In the genomic region with DNA sequence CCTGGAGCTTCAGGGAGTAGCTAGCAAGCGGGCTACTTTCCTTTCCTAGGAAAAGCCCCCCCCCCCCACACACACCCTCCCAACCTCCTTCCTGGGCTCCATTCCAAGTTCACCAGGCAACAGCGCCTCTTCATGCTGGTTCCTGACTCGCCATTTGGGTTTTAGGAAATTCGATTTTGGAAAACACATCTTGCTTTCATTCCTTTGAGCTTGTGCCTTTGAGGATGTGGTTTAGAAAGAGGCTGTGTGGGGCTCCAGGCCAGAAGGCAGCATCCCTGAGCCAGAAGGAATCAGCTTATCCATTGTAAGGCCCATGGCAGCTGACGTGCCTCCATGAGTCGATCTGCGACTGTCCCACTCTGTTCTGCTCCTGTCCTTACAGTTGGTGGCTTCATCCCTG, we compare ENCODE assay signal across 19 mouse cellular contexts.
DNase-seq lines count a peak whose midpoint lies in the region; ATAC-seq and TF ChIP-seq lines count a peak whose summit lies in the region.
"Had no signal": no experiment of that assay in that cellular context is flagged by ENCODE, and none has a peak within 500 bp of the region (broad histone marks: within the 10 kb centered on the region; RNA-seq: fewer than 3 reads in every experiment).

No protein-coding gene starts in this region.

- no peak for ATAC-seq in embryonic facial prominence, embryonic 13.5 days (ENCODE audit: insufficient number of reproducible peaks, insufficient read depth, low FRiP score, low TSS enrichment, low read depth)
- no peak for ATAC-seq in midbrain, embryonic 14.5 days (ENCODE audit: low FRiP score, low TSS enrichment)
- no peak for ATAC-seq in midbrain, embryonic 13.5 days
- peak; percentile 32; the same call in 1 of the 2 replicates for ATAC-seq in limb, embryonic 13.5 days (ENCODE audit: low FRiP score, low read depth)
- no peak for ATAC-seq in liver, postnatal 0 days
- ATAC-seq: intestine, embryonic 15.5 days; liver, embryonic 12.5 days had no signal

- no peak overlapping the region for H3K9ac ChIP-seq in embryonic facial prominence, embryonic 13.5 days
- H3K9ac ChIP-seq in midbrain, embryonic 14.5 days (replicated peaks; ENCODE audit: low read length) = no peak overlapping the region
- H3K9ac ChIP-seq in midbrain, embryonic 13.5 days (replicated peaks) = no peak overlapping the region
- H3K9ac ChIP-seq in limb, embryonic 13.5 days = no peak overlapping the region
- H3K9ac ChIP-seq in liver, postnatal 0 days (replicated peaks) = no peak overlapping the region
- H3K9ac ChIP-seq: intestine, embryonic 15.5 days; liver, embryonic 12.5 days had no signal

- no peak for DNase-seq in embryonic facial prominence, embryonic 10.5 days (ENCODE audit: low spot score)
- peak; percentile 4 for DNase-seq in layer of hippocampus, adult 9-11 months
- DNase-seq in layer of hippocampus, adult 2 months (ENCODE audit: low spot score in 2 of 2) = no peak
- peak; percentile 62 for DNase-seq in midbrain, embryonic 14.5 days
- no peak for DNase-seq in liver, postnatal 0 days
- DNase-seq: adrenal gland, postnatal 25 days; cerebellum, adult 11-12 months; embryo, embryonic 11 days; gastrocnemius, adult 2 months; heart, adult 2 months; heart, postnatal 10 days; kidney, postnatal 14 days; lung, postnatal 14 days; right cerebral cortex, adult 18-20 months had no signal

- WGBS in embryonic facial prominence, embryonic 13.5 days = 46% methylated on average over 7 of the region's 7 CpGs
- WGBS in embryonic facial prominence, embryonic 10.5 days = 89% methylated on average over 7 of the region's 7 CpGs
- 68% methylated on average over 7 of the region's 7 CpGs for WGBS in midbrain, embryonic 14.5 days
- WGBS in midbrain, embryonic 13.5 days = 69% methylated on average over 7 of the region's 7 CpGs
- 57% methylated on average over 7 of the region's 7 CpGs for WGBS in limb, embryonic 13.5 days
- WGBS in liver, postnatal 0 days (ENCODE audit: insufficient replicate concordance) = 77% methylated on average over 7 of the region's 7 CpGs

- peaks cover 14% of the 10 kb centered on the region for H3K4me1 ChIP-seq in embryonic facial prominence, embryonic 13.5 days
- peaks cover 8% of the 10 kb centered on the region; the same call in 1 of the 2 replicates for H3K4me1 ChIP-seq in embryonic facial prominence, embryonic 10.5 days
- peaks cover 12% of the 10 kb centered on the region for H3K4me1 ChIP-seq in midbrain, embryonic 14.5 days (ENCODE audit: control insufficient read depth, insufficient read depth, low read length)
- peaks cover 29% of the 10 kb centered on the region for H3K4me1 ChIP-seq in midbrain, embryonic 13.5 days (replicated peaks)
- H3K4me1 ChIP-seq in limb, embryonic 13.5 days = peaks cover 12% of the 10 kb centered on the region
- H3K4me1 ChIP-seq in liver, postnatal 0 days (ENCODE audit: insufficient read depth) = no peaks in the 10 kb centered on the region
- H3K4me1 ChIP-seq: intestine, embryonic 15.5 days; liver, embryonic 12.5 days had no signal

- H3K4me3 ChIP-seq in embryonic facial prominence, embryonic 13.5 days = no peak overlapping the region
- no peak overlapping the region for H3K4me3 ChIP-seq in embryonic facial prominence, embryonic 10.5 days
- no peak overlapping the region for H3K4me3 ChIP-seq in layer of hippocampus, adult 2 months
- H3K4me3 ChIP-seq in midbrain, embryonic 14.5 days (replicated peaks; ENCODE audit: low read depth, low read length) = no peak overlapping the region
- no peak overlapping the region for H3K4me3 ChIP-seq in midbrain, embryonic 13.5 days (replicated peaks)
- H3K4me3 ChIP-seq in limb, embryonic 13.5 days = no peak overlapping the region
- H3K4me3 ChIP-seq in liver, postnatal 0 days (ENCODE audit: low read depth, low read length) = no peak overlapping the region
- H3K4me3 ChIP-seq: gastrocnemius, adult 2 months; heart, adult 2 months; intestine, embryonic 15.5 days; liver, embryonic 12.5 days had no signal

- no peaks in the 10 kb centered on the region for H3K9me3 ChIP-seq in embryonic facial prominence, embryonic 13.5 days
- 0 out of 2 replicates have a peak, but pooled peaks cover 5% of the 10 kb centered on the region for H3K9me3 ChIP-seq in embryonic facial prominence, embryonic 10.5 days
- H3K9me3 ChIP-seq in midbrain, embryonic 14.5 days (ENCODE audit: control insufficient read depth, low read length) = peaks cover 4% of the 10 kb centered on the region; the same call in 1 of the 2 replicates
- H3K9me3 ChIP-seq in midbrain, embryonic 13.5 days = no peaks in the 10 kb centered on the region
- H3K9me3 ChIP-seq in limb, embryonic 13.5 days = peaks cover 8% of the 10 kb centered on the region
- H3K9me3 ChIP-seq in liver, postnatal 0 days (ENCODE audit: low read length) = no peaks in the 10 kb centered on the region
- H3K9me3 ChIP-seq: intestine, embryonic 15.5 days; liver, embryonic 12.5 days had no signal

- TF ChIP-seq EP300 in liver, postnatal 0 days (IDR thresholded peaks at IDR 0.05; ENCODE audit: low read depth) = no peak

- peak overlapping the region; percentile 68 for H3K27ac ChIP-seq in embryonic facial prominence, embryonic 13.5 days
- H3K27ac ChIP-seq in embryonic facial prominence, embryonic 10.5 days (replicated peaks) = no peak overlapping the region
- no peak overlapping the region for H3K27ac ChIP-seq in layer of hippocampus, adult 2 months
- peak overlapping the region; percentile 32; the same call in 1 of the 2 replicates for H3K27ac ChIP-seq in midbrain, embryonic 14.5 days (replicated peaks; ENCODE audit: low read depth, low read length)
- no peak overlapping the region for H3K27ac ChIP-seq in midbrain, embryonic 13.5 days
- H3K27ac ChIP-seq in limb, embryonic 13.5 days = peak overlapping the region; percentile 33; the same call in 1 of the 2 replicates
- no peak overlapping the region for H3K27ac ChIP-seq in liver, postnatal 0 days (ENCODE audit: low read depth)
- H3K27ac ChIP-seq: gastrocnemius, adult 2 months; heart, adult 2 months; intestine, embryonic 15.5 days; liver, embryonic 12.5 days had no signal

- TF ChIP-seq CTCF in layer of hippocampus, adult 2 months (conservative IDR thresholded peaks at IDR 0.05) = no peak
- TF ChIP-seq CTCF in liver, postnatal 0 days (IDR thresholded peaks at IDR 0.05; ENCODE audit: low read depth) = no peak

- no peaks in the 10 kb centered on the region for H3K36me3 ChIP-seq in embryonic facial prominence, embryonic 13.5 days
- H3K36me3 ChIP-seq in embryonic facial prominence, embryonic 10.5 days (replicated peaks) = no peaks in the 10 kb centered on the region
- no peaks in the 10 kb centered on the region for H3K36me3 ChIP-seq in midbrain, embryonic 14.5 days (ENCODE audit: control insufficient read depth, insufficient read depth, low read length)
- H3K36me3 ChIP-seq in midbrain, embryonic 13.5 days = no peaks in the 10 kb centered on the region
- H3K36me3 ChIP-seq in limb, embryonic 13.5 days = no peaks in the 10 kb centered on the region
- H3K36me3 ChIP-seq in liver, postnatal 0 days (replicated peaks; ENCODE audit: insufficient read depth, low read length) = no peaks in the 10 kb centered on the region
- H3K36me3 ChIP-seq: intestine, embryonic 15.5 days; liver, embryonic 12.5 days had no signal

- H3K27me3 ChIP-seq in embryonic facial prominence, embryonic 13.5 days = no peaks in the 10 kb centered on the region
- no peaks in the 10 kb centered on the region for H3K27me3 ChIP-seq in embryonic facial prominence, embryonic 10.5 days (replicated peaks; ENCODE audit: low read depth, poor library complexity, severe bottlenecking)
- no peaks in the 10 kb centered on the region for H3K27me3 ChIP-seq in midbrain, embryonic 14.5 days (ENCODE audit: control insufficient read depth, insufficient read depth, low read length)
- H3K27me3 ChIP-seq in midbrain, embryonic 13.5 days = no peaks in the 10 kb centered on the region; the same call in 1 of the 2 replicates
- H3K27me3 ChIP-seq in limb, embryonic 13.5 days = no peaks in the 10 kb centered on the region
- H3K27me3 ChIP-seq in liver, postnatal 0 days (ENCODE audit: insufficient read depth, low read length) = no peaks in the 10 kb centered on the region
- H3K27me3 ChIP-seq: intestine, embryonic 15.5 days; liver, embryonic 12.5 days had no signal

- 0 out of 2 replicates have a peak overlapping the region, but pooled peaks have one; percentile 7 for H3K4me2 ChIP-seq in embryonic facial prominence, embryonic 13.5 days
- no peak overlapping the region for H3K4me2 ChIP-seq in midbrain, embryonic 14.5 days (ENCODE audit: low read length)
- no peak overlapping the region for H3K4me2 ChIP-seq in midbrain, embryonic 13.5 days (replicated peaks)
- H3K4me2 ChIP-seq in limb, embryonic 13.5 days (replicated peaks) = no peak overlapping the region
- no peak overlapping the region for H3K4me2 ChIP-seq in liver, postnatal 0 days (ENCODE audit: low read depth, low read length)
- H3K4me2 ChIP-seq: intestine, embryonic 15.5 days; liver, embryonic 12.5 days had no signal

Comparison
In these comparisons a context has a peak if more than half of its experiments do, and no peak if none do; other contexts are left out.
1. H3K27ac ChIP-seq: peak in embryonic facial prominence, embryonic 13.5 days (single experiment), midbrain, embryonic 14.5 days (single experiment) and limb, embryonic 13.5 days (single experiment); none in embryonic facial prominence, embryonic 10.5 days (single experiment), layer of hippocampus, adult 2 months (single experiment), midbrain, embryonic 13.5 days (single experiment) and liver, postnatal 0 days (single experiment).
2. DNase-seq: peak in layer of hippocampus, adult 9-11 months (single experiment) and midbrain, embryonic 14.5 days (single experiment); none in embryonic facial prominence, embryonic 10.5 days (single experiment), layer of hippocampus, adult 2 months (0 of 2) and liver, postnatal 0 days (single experiment).